ENCODE assay signal across 8 mouse cellular contexts in genomic region chr10:44529218-44530066, GRCm38 (mm10). TPM values are rescaled to one million over a fixed set of nuclear protein-coding genes. Genes with fewer than 3 reads are reported as not detected.
DNase-seq lines count a peak whose midpoint lies in the region; ATAC-seq lines count a peak whose summit lies in the region.

No protein-coding gene starts in this region.

- no peaks in the 10 kb centered on the region for H3K36me3 ChIP-seq in embryonic facial prominence, embryonic 12.5 days
- no peaks in the 10 kb centered on the region for H3K36me3 ChIP-seq in limb, embryonic 13.5 days
- no peaks in the 10 kb centered on the region for H3K36me3 ChIP-seq in midbrain, embryonic 15.5 days (replicated peaks)

- peak overlapping the region; percentile 56 for H3K4me2 ChIP-seq in embryonic facial prominence, embryonic 12.5 days (replicated peaks)
- peak overlapping the region; percentile 83 for H3K4me2 ChIP-seq in limb, embryonic 13.5 days (replicated peaks)
- H3K4me2 ChIP-seq in midbrain, embryonic 15.5 days: peak overlapping the region; percentile 86

- peak; percentile 84 for DNase-seq in 3T3-L1 (ENCODE audit: low read depth, low spot score)
- DNase-seq in adrenal gland, postnatal 25 days: peak; percentile 87
- peak; percentile 86 to 92 for DNase-seq in heart, adult 18-20 months
- peak; percentile 89 for DNase-seq in kidney, adult 18-20 months
- DNase-seq in spleen, adult 18-20 months: peak; percentile 83 to 85

- H3K4me3 ChIP-seq in embryonic facial prominence, embryonic 12.5 days: peak overlapping the region; percentile 46
- peak overlapping the region; percentile 55 for H3K4me3 ChIP-seq in limb, embryonic 13.5 days
- H3K4me3 ChIP-seq in midbrain, embryonic 15.5 days: peak overlapping the region; percentile 49

- peaks cover 15% of the 10 kb centered on the region for H3K4me1 ChIP-seq in embryonic facial prominence, embryonic 12.5 days
- H3K4me1 ChIP-seq in limb, embryonic 13.5 days: peaks cover 25% of the 10 kb centered on the region
- peaks cover 22% of the 10 kb centered on the region for H3K4me1 ChIP-seq in midbrain, embryonic 15.5 days

- peak; percentile 91 for ATAC-seq in embryonic facial prominence, embryonic 12.5 days (ENCODE audit: insufficient number of reproducible peaks, insufficient read depth, low FRiP score, low TSS enrichment)
- peak; percentile 99 for ATAC-seq in limb, embryonic 13.5 days (ENCODE audit: low FRiP score, low read depth)
- peak; percentile 100 for ATAC-seq in midbrain, embryonic 15.5 days (replicated peaks)

- H3K27ac ChIP-seq in embryonic facial prominence, embryonic 12.5 days: no peak overlapping the region
- no peak overlapping the region for H3K27ac ChIP-seq in limb, embryonic 13.5 days
- H3K27ac ChIP-seq in midbrain, embryonic 15.5 days: no peak overlapping the region

- WGBS in embryonic facial prominence, embryonic 12.5 days: under 1% methylated on average over 42 of the region's 42 CpGs
- WGBS in limb, embryonic 13.5 days: under 1% methylated on average over 41 of the region's 42 CpGs
- under 1% methylated on average over 42 of the region's 42 CpGs for WGBS in midbrain, embryonic 15.5 days

- no peaks in the 10 kb centered on the region for H3K9me3 ChIP-seq in embryonic facial prominence, embryonic 12.5 days
- H3K9me3 ChIP-seq in limb, embryonic 13.5 days: no peaks in the 10 kb centered on the region
- no peaks in the 10 kb centered on the region for H3K9me3 ChIP-seq in midbrain, embryonic 15.5 days

- H3K27me3 ChIP-seq in embryonic facial prominence, embryonic 12.5 days: peaks cover 16% of the 10 kb centered on the region
- peaks cover 48% of the 10 kb centered on the region for H3K27me3 ChIP-seq in limb, embryonic 13.5 days
- peaks cover 57% of the 10 kb centered on the region for H3K27me3 ChIP-seq in midbrain, embryonic 15.5 days (replicated peaks)

- peak overlapping the region; percentile 52 for H3K9ac ChIP-seq in embryonic facial prominence, embryonic 12.5 days
- H3K9ac ChIP-seq in limb, embryonic 13.5 days: peak overlapping the region; percentile 59
- peak overlapping the region; percentile 34 for H3K9ac ChIP-seq in midbrain, embryonic 15.5 days

RNA-seq across cellular contexts. Expression of gene Prdm1, which starts 1.1 kb away (rescaled TPM):
- 1.1 and 3.0 TPM in 2 replicates for total RNA-seq in adrenal gland, postnatal 25 days (2021)
- 3.8 and 4.3 TPM in 2 replicates for polyA plus RNA-seq in embryonic facial prominence, embryonic 12.5 days (2016; fragmentation: Nextera tagmentation; extraction: Ambion mirVana)
- 1 to 10 TPM in 1 of 2 experiments, under 1 TPM in 1; 0.46 to 1.6 TPM for total RNA-seq in heart, adult 18-20 months (2021)
- 3.2 and 4.3 TPM in 2 replicates for polyA plus RNA-seq in limb, embryonic 13.5 days (2015; fragmentation: Nextera tagmentation; extraction: Ambion mirVana)
- polyA plus RNA-seq in midbrain, embryonic 15.5 days (2015; fragmentation: Nextera tagmentation; extraction: Ambion mirVana): 0.52 and 1.2 TPM in 2 replicates
